Mouse (Mus musculus) skeletal muscle tissue, adult 2 months (tissue): ENCODE measurements around the gene Nufip1.
"Not testable (repeated sequence)": the region's sequence is repeated elsewhere in the genome, so short reads cannot be mapped to it uniquely, and the experiment has no call there.

Experiments used
- DNase-seq: peaks from one replicate; pipeline ENCODE4 v3.0.0-alpha.2; 2012; ENCODE audit warnings: low read depth, low spot score

Nufip1 gene

DNA sequence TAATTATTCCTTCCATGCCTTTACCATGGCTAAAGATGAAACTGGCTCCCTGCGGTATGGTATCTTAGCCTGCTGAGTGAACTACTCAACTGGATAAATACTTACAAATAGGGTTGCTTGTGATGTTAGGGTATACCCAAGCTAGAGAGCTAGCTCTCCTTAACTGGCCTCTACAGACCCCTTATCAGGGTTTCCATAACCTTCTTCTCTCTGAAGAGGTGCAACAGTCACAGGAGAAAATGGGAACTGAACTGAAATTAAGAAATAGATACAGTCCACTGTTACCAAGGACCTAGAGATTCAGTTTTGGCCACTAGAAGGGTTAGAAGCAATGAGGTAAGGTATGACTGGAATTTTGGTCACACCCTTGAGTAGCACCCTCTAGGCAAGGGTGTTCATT lies 34.6 kb downstream of the Nufip1 start:
- no peak for DNase-seq

DNA sequence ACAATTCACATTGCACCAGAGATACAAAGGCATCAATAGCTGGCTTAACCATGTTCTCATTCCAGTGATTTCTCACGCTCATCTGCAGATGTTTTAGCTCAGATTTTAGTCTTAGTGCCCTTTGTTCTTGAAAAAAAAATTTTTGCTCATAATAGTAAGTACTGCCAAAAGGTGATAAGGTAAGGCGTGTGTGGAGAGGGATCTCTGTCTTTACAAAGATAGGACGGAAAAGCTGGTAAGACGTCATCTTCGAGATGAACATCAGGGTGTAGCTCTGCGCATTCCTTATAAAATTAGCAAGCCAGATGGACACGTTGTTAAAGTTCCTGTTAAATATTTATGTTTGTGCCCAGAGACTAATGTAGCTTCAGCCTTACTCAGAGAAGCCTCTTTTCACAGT lies 35.2 kb downstream of the Nufip1 start:
- no peak for DNase-seq

DNA sequence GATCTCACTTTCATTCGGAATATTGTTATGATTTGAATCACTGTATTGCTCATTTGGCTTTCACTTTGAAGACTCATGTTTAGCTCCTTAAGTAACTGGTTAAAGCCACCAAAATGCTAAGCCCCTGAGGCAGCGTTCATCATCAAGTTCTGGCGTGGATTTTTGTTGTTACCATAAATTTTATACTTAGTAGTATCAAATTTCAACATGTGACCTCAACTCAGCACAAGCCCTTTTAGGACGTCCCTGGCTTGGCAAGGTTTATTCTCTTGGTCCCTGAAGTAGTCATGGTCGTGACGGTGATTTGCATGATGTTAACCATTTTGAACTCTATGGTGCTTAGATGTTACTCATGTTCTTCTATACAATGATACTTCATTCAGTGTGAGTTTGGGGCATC lies 36.4 kb downstream of the Nufip1 start:
- DNase-seq, result no peak

DNA sequence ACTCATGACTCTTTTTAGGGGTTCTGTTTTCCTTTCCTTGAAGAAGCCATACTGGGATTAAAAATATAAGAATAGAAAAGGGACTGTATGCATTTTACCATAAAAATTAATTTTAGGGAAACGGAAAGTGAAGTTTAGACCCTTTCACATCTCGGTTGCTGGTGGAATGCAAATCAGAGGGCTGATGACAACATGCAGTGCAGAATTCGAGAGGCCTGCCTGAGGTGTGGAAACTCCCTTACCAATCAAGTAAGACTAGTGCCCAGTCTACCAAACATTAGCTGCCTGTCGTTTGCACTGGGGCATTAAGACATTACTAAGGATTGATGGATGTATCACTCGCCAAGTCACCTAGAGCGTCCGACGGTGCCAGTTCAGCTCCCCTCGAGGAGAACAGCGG lies 37.6 kb downstream of the Nufip1 start:
- no peak for DNase-seq

DNA sequence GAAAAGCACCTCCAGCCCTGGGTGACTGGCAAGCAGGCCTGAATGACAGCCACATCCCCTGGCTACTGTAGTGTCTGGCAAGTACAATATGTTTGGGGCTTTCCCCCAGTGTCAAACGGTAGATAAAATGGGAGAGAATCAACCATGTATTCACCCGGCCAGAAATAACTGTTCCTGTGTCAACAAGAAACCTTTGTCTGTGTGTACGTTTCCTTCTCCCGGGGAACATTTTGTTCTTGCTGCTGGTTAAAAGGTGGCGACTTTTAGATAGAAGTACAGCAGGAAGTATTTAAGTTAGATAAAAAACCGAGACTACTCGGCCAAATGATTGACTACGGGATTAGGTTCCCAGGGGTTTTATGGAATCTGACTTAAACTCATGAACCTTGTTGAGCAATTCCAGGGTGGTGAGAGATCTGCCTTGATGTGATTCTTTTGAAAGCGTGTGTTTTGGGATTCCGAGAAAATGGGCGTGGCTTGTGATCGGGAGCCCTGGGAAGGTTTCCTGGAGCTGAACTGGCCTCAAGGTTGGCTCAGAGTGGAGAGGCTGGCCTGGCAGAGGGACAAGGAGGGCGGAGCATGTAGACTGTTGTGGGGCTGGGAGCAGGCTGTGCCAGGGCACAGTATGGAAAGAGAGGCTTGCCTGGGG lies 39.0 kb downstream of the Nufip1 start:
- peak; percentile 83 for DNase-seq

DNA sequence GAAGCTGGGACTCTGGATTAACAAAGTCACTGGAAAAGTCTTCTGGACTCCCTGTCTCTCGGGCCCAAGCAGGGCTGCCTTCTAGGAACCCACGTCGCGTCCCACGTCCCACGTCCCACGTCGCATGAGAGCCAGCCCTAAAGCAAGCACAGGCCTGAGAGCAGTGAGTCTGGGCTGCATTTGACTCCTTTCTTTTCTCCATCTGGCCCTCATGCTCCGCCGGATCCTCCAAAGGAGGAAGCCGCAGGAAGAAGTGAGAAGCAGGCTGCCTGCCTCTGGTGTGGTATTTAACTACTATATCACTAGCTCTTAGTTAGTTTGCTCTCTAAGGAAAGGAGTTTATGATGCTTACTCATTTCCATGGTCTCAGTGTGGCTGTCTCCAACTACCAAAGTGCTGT lies 39.8 kb downstream of the Nufip1 start:
- no peak for DNase-seq

DNA sequence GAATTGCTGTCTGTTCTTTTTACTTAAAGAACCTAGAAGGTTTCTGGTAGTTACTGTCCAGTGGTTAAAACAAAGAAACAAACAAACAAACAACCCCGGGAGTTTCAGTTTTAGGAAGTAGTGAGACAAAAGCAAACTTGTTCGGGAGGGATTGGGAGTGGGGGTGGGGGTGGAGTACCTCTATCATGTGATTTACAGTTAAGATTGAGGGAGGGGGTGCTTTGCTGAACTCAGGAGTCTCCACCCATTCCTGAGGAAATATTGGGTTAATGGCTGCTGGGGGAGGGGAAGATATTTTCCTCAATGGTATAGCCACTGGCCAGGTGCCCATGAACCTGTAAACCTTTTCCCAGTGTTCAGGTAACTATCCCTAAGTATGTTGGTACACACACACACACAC lies 40.3 kb downstream of the Nufip1 start:
- no peak for DNase-seq

DNA sequence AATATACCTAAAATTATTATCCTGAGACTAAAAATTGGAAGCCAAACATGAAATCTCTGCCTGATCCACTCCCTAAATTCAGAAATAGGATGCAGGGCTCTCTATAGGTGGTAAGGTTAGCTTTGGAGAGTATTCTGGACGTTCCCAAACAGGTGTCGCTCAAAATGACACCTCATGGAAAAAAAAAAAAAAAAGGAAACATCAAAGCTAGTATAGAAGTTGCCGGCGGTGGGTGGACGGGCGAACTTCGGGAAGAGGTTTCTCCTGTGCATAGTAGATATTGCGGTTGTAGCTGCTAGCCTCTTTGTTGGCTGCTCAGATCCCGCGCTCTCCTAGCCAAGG lies 41.1 kb downstream of the Nufip1 start:
- DNase-seq, result no peak

DNA sequence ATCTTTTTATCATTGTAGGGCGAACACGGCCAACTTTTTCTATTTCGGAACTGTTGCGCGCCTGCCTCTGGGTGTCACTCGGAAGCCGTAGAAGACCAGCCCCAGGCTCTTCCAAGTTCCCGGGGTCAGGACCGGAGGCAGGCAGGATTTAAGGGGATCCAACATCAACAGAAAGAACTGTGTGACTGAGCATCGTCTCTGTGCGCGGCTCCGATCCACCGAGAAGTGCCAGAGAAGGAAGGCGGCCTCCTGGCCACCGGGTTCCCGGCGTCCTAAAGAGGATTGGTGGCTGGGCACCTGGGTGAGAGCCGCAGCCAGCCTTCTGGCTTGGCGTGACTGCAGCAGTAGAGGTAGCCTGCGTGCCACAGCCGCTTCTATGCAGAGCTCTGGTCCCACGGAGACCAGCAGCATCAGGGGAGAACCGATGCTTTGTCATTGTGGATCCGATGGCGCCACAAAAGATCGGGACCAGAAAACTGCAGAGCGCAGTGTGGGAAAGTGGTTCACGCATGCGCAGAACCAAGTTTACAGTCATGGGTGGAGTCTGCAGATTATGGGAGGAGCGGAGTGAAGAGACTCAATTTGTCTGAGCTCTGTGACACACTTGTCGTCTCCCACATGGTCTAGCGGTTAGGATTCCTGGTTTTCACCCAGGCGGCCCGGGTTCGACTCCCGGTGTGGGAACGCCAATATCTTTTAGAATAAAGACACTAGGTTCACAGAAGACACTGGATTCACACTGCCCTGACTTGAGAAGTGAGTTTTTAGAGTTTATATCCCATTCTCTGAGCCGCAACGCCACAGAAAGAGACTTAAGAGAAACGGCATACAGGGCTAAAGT lies 41.7 kb downstream of the Nufip1 start:
- peak; percentile 98 for DNase-seq

DNA sequence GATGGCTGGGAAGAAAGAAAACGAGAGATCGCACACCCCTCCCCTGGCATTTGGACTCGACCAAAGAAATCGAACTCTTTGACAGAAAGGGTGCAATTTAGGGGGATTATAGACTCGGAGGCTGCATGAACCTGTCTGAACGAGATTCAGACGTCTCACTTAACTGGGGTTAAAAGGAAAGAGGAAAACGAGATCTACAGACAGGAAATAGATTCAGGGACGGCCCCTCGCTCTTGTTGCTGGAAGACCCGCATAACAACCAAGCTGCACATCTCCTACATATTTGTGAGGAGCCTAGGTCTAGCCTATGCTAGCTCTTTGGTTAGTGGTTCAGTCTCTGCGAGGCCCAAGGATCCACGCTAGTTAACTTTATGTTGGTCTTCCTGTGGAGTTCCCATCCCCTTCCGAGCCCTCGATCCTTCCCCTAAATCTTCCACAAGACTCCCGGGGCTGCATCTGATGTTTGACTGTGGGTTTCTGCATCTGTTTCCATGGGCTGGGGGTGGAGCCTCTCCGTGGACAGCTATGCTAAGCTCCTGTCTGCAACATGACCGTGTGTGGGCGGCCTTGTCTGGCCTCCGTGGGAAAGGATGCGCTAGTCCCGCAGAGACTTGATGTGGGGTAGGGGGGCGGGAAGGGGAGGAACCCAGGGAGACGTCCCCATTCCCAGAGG lies 42.4 kb downstream of the Nufip1 start:
- peak; percentile 23 for DNase-seq

DNA sequence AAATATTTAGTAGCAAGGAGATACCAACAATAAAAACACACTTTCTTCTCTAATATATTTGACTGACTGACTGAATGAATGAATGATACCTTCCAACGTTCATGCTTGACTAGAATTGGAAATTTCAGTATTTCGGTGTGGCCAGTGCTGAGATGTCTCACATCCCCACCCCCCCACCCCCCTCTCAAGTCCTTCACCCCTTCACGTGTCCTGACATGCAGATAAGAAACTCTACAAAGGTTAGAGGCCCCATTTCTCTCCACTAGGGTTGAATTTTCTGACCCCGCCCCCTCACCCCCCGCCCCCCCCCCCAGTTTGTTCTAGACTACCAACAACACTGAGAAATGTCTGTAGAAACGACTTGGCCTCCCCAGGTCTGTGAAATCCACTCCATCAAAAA lies 43.1 kb downstream of the Nufip1 start:
- no peak for DNase-seq

DNA sequence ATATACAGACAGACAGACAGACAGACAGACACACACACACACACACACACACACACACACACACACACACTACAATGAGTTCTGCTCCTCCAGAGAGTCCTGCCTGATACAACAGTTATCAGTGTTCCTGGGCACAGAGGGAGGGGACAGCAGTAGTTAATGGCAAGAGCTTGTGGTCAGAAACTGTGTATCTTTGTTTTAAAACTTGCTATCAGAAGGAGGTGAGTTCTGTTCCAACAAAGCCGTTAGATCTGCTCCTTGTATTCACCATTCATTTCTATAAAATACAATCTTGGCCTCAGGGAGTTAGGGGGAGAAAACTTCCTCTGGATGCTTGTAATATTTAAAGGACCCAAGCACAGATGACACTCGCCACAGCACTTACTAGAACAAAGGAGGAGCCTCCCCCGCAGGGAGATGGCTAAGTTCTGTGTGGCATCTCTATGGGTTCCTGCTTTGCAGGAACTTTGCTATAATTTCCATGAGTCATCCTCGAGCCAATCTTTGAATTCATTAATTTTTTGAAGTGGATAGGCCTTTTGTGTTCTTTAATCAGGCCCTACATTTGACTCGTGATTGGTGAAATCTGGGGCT lies 47.6 kb downstream of the Nufip1 start:
- DNase-seq, result no peak

DNA sequence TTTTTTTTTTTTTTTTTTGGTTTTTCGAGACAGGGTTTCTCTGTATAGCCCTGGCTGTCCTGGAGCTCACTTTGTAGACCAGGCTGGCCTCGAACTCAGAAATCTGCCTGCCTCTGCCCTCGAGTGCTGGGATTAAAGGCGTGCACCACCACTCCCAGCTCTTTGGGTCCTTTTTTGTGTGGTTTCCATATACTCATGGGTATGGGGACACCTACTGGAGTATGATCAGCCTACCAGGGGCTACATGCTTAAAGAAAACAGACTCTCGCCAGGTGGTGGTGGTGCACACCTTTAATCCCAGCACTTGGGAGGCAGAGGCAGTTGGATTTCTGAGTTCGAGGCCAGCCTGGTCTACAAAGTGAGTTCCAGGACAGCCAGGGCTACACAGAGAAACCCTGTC lies 49.9 kb downstream of the Nufip1 start:
- not testable (repeated sequence) for DNase-seq

DNA sequence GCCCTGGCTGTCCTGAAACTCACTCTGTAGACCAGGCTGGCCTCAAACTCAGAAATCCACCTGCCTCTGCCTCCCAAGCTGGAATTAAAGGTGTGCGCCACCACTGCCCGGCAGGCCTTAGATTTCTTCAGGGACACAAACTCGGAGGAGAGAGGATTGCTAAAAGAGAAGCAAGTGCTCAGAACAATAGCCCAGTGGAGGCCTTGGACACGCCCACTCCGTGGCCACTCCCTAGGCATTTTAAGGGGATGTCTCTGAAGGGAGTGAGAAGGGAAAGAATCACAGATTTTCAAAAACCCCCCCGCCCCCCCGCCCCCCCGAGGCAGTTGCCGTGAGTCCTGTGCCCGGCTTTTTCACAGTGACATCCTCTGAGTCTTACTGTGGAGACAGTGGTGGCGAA lies 53.5 kb downstream of the Nufip1 start:
- DNase-seq, result no peak

DNA sequence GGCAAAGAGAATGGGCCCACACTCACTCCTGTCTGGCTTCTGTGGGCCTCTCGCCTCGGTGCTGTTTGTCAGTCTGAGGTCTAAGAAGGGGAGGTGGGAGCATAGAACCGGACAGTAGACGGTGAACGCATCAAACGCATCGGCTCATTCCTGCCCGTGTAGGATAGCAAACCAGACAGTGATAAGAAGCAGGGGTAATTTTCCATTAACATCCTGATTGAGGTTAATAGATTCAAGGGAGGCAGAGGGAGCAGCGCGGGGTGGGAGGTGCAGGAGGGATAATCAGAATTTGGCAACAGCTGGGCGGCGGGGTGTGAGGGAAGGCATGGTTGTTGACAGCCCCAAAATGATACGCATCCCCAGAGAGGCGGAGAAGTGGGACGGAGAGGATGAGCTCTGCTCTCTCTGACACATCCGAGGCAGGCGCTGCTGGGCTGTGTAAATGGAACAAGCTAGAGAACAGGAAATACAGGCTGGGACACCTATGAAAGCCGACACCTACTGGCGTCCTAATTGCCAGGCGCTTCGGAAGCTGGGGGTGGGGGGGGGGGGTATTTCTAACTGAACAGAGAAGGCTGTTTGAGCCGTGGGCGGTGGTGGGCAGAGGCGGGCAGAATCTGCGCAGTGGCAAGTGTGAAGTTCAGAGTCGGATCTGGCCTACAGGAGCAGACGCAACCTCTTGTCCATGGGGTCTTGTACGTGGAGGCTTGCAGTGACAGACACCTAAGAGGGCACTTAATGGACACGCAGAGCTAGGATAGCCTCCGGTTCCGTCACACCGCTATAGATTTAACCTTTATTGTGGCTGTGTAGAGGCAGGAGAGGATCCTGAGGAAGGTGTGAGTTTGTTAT lies 54.4 kb downstream of the Nufip1 start:
- no peak for DNase-seq

DNA sequence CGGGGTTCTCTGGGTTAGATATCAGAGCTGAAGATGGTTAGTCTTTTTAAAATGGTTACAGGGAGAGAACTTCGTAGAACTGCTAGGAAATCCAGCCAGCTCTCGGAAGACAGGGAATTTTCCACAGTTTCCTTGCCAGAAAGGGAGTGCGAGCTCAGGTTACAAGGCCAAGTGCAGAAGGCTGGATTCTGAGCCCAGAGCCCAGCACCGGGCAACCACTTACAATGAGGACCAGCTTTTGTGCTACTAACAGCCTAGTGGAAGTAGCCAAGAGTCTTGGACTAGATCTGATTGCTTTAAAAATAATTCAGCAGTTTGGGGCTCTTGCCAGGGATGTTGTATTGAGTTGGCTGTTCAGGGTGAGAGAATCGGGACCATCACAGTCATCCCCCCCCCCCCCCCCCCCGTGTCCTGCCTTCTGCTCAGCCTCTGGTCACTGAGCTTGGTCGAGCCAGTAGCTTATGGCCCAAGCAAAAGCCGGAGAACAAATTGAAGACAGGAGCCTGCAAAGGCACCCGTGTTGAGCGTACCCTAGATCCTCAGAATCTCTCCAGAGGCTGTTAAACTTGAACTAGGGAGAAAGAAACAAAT lies 59.3 kb downstream of the Nufip1 start:
- DNase-seq, result peak; percentile 34

DNA sequence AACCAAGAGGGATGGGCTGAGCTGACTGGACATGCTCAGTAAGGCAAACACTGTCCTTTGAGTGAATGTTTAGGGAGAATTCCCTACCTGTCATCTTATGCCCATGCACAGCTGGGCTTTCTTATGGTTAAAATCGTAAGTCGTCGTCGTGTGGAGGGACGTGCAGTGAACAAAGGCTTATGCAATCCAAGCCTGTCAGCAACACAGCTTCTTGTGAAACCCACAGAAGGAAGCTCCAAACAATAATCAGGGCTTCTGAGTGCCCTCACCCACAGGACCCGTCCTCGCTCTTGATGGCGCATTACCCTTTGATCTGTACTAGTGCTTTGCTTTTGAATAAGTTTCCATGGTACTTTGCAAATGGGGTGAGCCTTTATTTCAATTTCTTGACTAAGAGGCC lies 60.6 kb downstream of the Nufip1 start:
- DNase-seq, result no peak

DNA sequence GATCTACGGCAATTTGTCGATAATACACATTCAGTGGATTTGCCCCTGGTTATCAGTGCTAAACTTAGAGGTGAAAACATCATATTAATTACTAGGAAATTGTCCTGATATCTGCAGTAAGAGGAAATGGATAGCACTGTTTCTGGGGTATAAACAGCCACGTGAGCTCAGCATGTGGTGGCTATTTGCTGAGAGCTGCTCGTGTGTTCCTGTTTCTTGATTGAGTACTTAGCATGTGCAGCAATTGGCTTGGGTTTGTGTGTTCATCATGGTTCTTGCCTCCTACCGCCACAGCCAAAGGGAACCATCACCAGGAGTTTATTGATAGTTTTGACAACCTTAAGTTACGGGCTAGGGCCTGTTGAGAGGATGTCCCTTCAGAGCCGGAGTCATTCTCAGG lies 63.6 kb downstream of the Nufip1 start:
- no peak for DNase-seq

DNA sequence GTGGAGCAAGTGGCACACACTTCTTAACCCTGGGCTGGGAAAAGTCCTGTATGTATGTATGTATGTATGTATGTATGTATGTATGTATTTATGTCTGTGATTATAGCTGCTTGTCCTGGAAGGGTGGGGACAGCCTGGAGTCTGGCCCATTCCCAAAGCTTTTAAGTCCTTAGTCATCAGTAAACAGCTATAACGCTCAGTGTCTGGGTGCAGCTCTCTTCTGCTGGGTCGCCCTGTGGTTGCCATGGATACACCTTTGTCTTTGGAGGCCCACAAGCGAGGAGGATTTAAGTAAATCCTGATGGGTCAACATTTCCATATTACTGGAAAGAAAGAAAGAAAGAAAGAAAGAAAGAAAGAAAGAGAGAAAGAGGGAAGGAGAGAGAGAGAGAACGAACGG lies 65.1 kb downstream of the Nufip1 start:
- DNase-seq, result no peak

DNA sequence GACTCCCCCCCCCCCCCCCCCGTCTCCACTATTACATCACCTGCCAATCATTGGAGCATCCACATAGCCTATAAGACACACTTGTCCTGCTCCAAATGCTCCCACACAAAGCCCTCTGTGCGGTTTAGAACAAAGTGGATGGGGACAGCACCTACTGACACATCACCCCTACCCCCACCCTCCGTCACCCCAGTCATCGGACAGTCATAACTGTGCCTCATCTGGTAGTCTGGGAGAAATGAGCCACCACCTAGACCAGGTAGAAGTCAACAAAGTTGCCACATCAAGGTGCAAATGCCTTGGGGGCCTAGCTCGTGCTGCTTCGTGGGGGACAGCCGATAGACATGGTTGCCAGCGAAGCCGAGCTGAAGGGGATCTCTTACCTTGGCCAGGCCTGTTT lies 66.5 kb downstream of the Nufip1 start:
- DNase-seq, result no peak

DNA sequence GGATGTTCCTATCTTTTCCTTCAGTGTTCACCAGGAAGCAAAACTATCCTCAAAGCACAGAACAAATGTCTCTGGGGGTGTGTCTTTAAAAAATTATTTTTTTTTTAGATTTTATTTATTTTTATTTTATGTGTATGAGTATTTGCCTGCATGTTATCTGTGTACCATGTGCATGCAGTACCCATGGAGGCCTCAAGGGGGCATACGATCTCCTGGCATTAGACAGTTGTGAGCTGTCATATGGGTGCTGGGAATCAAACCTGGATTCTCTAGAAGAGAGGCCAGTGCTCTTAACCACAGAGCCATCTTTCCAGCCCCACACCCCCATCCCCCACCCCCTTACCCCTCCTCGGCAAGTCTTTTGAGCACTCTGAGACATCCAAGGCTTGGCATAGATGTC lies 67.8 kb downstream of the Nufip1 start:
- DNase-seq, result no peak
